Mouse (Mus musculus) liver, postnatal 0 days (tissue): ENCODE results near the gene Lsg1.

ENCODE experiments used
- CTCF ChIP-seq: sonication (generic); IDR thresholded peaks from 2 replicates; pipeline ENCODE4 v1.5.1; 2016; ENCODE audit warnings: antibody characterized with exemption, low read depth
- EP300 ChIP-seq: IDR thresholded peaks from 2 replicates; pipeline ENCODE4 v1.6.1; 2016; ENCODE audit warnings: antibody characterized with exemption, low read depth, mild to moderate bottlenecking

DNA sequence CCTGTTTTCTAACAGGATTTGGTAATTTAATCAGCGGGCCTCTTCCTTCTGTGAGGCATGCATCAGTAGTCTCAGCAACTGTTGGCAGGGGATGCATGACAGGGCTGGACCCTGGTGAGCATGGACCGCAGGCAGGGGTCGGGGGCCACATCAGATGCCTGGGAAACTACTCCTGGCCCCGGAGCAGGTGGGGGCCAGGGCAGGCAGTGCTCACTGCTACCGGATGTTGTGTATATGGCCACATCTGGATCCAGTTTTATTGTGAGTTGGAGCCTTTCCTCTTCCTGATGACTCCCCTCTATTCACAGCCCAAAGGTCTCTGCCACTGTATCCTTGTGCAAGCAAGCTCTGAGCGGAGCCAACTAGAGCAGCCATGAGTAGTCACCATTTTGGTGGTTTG, 18.1 kb upstream of the Lsg1 start:
- TF ChIP-seq CTCF (no peak), EP300 (no peak)
